Mouse (Mus musculus) MEL (cell line): Measurements from ENCODE around the gene Erc2. TPM values are rescaled to one million over a fixed set of nuclear protein-coding genes. Genes with fewer than 3 reads are reported as not detected.

Source experiments
- DNase-seq: peaks from one replicate; pipeline ENCODE4 v3.0.0; 2011; ENCODE audit warnings: low read depth, low spot score
- H3K27ac ChIP-seq: 2 replicates; pipeline ENCODE4 v1.5.1; 2012; ENCODE audit warnings: low read depth, mild to moderate bottlenecking, control low read depth, low read length, moderate library complexity; ENCODE audit not compliant: control insufficient read depth
- H3K27me3 ChIP-seq, 2 experiments: fragments of 150-350 bp in 1 of 2; sonication (generic) in 1 of 2; 2 replicates each; pipeline ENCODE4 v1.6.1; 2012; ENCODE audit warnings: low read length in 2 of 2, mild to moderate bottlenecking in 2 of 2, improper control_type of control experiment in 1 of 2, moderate library complexity in 1 of 2; ENCODE audit not compliant: insufficient read depth in 2 of 2, control insufficient read depth in 1 of 2
- H3K36me3 ChIP-seq, 2 experiments: 2 replicates each; pipeline ENCODE4 v1.6.1; 2012 to 2014; ENCODE audit warnings: low read length in 2 of 2, improper control_type of control experiment in 1 of 2, inconsistent platforms in 1 of 2, mild to moderate bottlenecking in 1 of 2; ENCODE audit not compliant: insufficient read depth in 2 of 2, control insufficient read depth in 1 of 2
- H3K4me1 ChIP-seq, 2 experiments: fragments of 150-350 bp in 1 of 2; sonication (generic) in 1 of 2; 2 replicates each; pipeline ENCODE4 v1.6.1; 2012; ENCODE audit warnings: low read length in 2 of 2, improper control_type of control experiment in 1 of 2, mild to moderate bottlenecking in 1 of 2; ENCODE audit not compliant: insufficient read depth in 2 of 2, control insufficient read depth in 1 of 2
- H3K4me3 ChIP-seq, 2 experiments: fragments of 150-350 bp in 1 of 2; sonication (generic) in 1 of 2; 2 replicates each; pipeline ENCODE4 v1.5.1; 2012; ENCODE audit warnings: low read depth in 2 of 2, low read length in 2 of 2, mild to moderate bottlenecking in 2 of 2, moderate library complexity in 2 of 2, control low read depth in 1 of 2, improper control_type of control experiment in 1 of 2; ENCODE audit not compliant: control insufficient read depth in 1 of 2, insufficient read depth in 1 of 2
- H3K79me2 ChIP-seq: 2 replicates; pipeline ENCODE4 v1.6.1; 2012; ENCODE audit warnings: mild to moderate bottlenecking, low read length, moderate library complexity; ENCODE audit not compliant: control insufficient read depth, poor library complexity, insufficient read depth
- H3K9ac ChIP-seq: 2 replicates; pipeline ENCODE4 v1.6.1; 2012; ENCODE audit warnings: low read depth, mild to moderate bottlenecking, control low read depth, low read length, moderate library complexity; ENCODE audit not compliant: control insufficient read depth, poor library complexity, severe bottlenecking
- H3K9me3 ChIP-seq: fragments of 150-350 bp; sonication (generic); replicated peaks from 2 replicates; pipeline ENCODE4 v1.6.1; 2012; ENCODE audit warnings: mild to moderate bottlenecking, low read length, improper control_type of control experiment, moderate library complexity; ENCODE audit not compliant: insufficient read depth
- CHD1 ChIP-seq: IDR thresholded peaks from 2 replicates; pipeline ENCODE4 v1.6.1; 2012; ENCODE audit warnings: low read depth, mild to moderate bottlenecking, inconsistent platforms, low read length, improper control_type of control experiment
- CHD2 ChIP-seq: IDR thresholded peaks from 2 replicates; pipeline ENCODE4 v1.6.1; 2011; ENCODE audit warnings: low read length, improper control_type of control experiment
- CTCF ChIP-seq, 3 experiments: IDR thresholded peaks in 2 of 3; conservative IDR thresholded peaks in 1 of 3; 2 replicates each; pipeline ENCODE4 v1.5.1; 2011 to 2012; ENCODE audit warnings: low read length in 3 of 3, low read depth in 2 of 3, mild to moderate bottlenecking in 2 of 3, improper control_type of control experiment in 1 of 3, inconsistent platforms in 1 of 3, mixed read lengths in 1 of 3, moderate library complexity in 1 of 3; ENCODE audit not compliant: control insufficient read depth in 1 of 3, insufficient read depth in 1 of 3, poor library complexity in 1 of 3, severe bottlenecking in 1 of 3
- E2F4 ChIP-seq: IDR thresholded peaks from 2 replicates; pipeline ENCODE4 v1.6.1; 2011; ENCODE audit warnings: low read depth, low read length, improper control_type of control experiment, borderline replicate concordance
- ETS1 ChIP-seq: IDR thresholded peaks from 2 replicates; pipeline ENCODE4 v1.6.1; 2012; ENCODE audit warnings: low read depth, mild to moderate bottlenecking, inconsistent platforms, low read length, improper control_type of control experiment, moderate library complexity
- HCFC1 ChIP-seq: IDR thresholded peaks from 2 replicates; pipeline ENCODE4 v1.6.1; 2012; ENCODE audit warnings: low read depth, mild to moderate bottlenecking, inconsistent platforms, low read length, improper control_type of control experiment, moderate library complexity
- MAFK ChIP-seq: IDR thresholded peaks from 2 replicates; pipeline ENCODE4 v1.6.1; 2011; ENCODE audit warnings: low read depth, mild to moderate bottlenecking, low read length, improper control_type of control experiment, borderline replicate concordance
- MAZ ChIP-seq: IDR thresholded peaks from 2 replicates; pipeline ENCODE4 v1.6.1; 2012; ENCODE audit warnings: low read depth, mild to moderate bottlenecking, inconsistent platforms, low read length, improper control_type of control experiment
- MEF2A ChIP-seq: IDR thresholded peaks from 2 replicates; pipeline ENCODE4 v1.6.1; 2014; ENCODE audit warnings: low read depth, mild to moderate bottlenecking, inconsistent platforms, low read length, improper control_type of control experiment; ENCODE audit not compliant: poor library complexity, insufficient replicate concordance, severe bottlenecking; ENCODE audit errors: extremely low read depth
- MYB ChIP-seq: IDR thresholded peaks from 2 replicates; pipeline ENCODE4 v1.6.1; 2011; ENCODE audit warnings: mild to moderate bottlenecking, low read depth, low read length, improper control_type of control experiment
- MYC ChIP-seq: IDR thresholded peaks from 2 replicates; pipeline ENCODE4 v1.6.1; 2011; ENCODE audit warnings: low read depth, mild to moderate bottlenecking, low read length, improper control_type of control experiment, moderate library complexity
- NRF1 ChIP-seq: IDR thresholded peaks from 2 replicates; pipeline ENCODE4 v1.6.1; 2014; ENCODE audit warnings: low read depth, mild to moderate bottlenecking, inconsistent platforms, low read length, improper control_type of control experiment, moderate library complexity; ENCODE audit not compliant: poor library complexity, insufficient read depth, severe bottlenecking
- POLR2A ChIP-seq, 2 experiments: IDR thresholded peaks; 2 replicates each; pipeline ENCODE4 v1.6.1; 2011 to 2012; ENCODE audit warnings: low read length in 2 of 2, mild to moderate bottlenecking in 2 of 2, control low read depth in 1 of 2, improper control_type of control experiment in 1 of 2, low read depth in 1 of 2, moderate library complexity in 1 of 2; ENCODE audit not compliant: control insufficient read depth in 1 of 2, insufficient read depth in 1 of 2, poor library complexity in 1 of 2
- POLR2AphosphoS5 ChIP-seq: IDR thresholded peaks from 2 replicates; pipeline ENCODE4 v1.6.1; 2012; ENCODE audit warnings: low read depth, borderline replicate concordance, mild to moderate bottlenecking, inconsistent platforms, low read length, moderate library complexity, mixed read lengths
- RAD21 ChIP-seq: IDR thresholded peaks from 2 replicates; pipeline ENCODE4 v1.6.1; 2011; ENCODE audit warnings: mild to moderate bottlenecking, low read depth, low read length, improper control_type of control experiment
- TBP ChIP-seq: IDR thresholded peaks from 2 replicates; pipeline ENCODE4 v1.8.0; 2011; ENCODE audit warnings: low read depth, low read length, improper control_type of control experiment
- UBTF ChIP-seq: IDR thresholded peaks from 2 replicates; pipeline ENCODE4 v1.6.1; 2012; ENCODE audit warnings: low read depth, mild to moderate bottlenecking, inconsistent platforms, low read length, improper control_type of control experiment, moderate library complexity, borderline replicate concordance; ENCODE audit not compliant: insufficient read depth
- USF1 ChIP-seq: IDR thresholded peaks from 2 replicates; pipeline ENCODE4 v1.6.1; 2014; ENCODE audit warnings: low read depth, mild to moderate bottlenecking, inconsistent platforms, low read length, improper control_type of control experiment, moderate library complexity
- USF2 ChIP-seq, 2 experiments: IDR thresholded peaks; 2 replicates each; pipeline ENCODE4 v1.6.1; 2011 to 2012; ENCODE audit warnings: improper control_type of control experiment in 2 of 2, low read length in 2 of 2, borderline replicate concordance in 1 of 2, inconsistent platforms in 1 of 2, low read depth in 1 of 2, mild to moderate bottlenecking in 1 of 2; ENCODE audit not compliant: insufficient read depth in 1 of 2
- ZKSCAN1 ChIP-seq: IDR thresholded peaks from 2 replicates; pipeline ENCODE4 v1.6.1; 2012; ENCODE audit warnings: low read depth, mild to moderate bottlenecking, inconsistent platforms, low read length, improper control_type of control experiment, moderate library complexity
- ZMIZ1 ChIP-seq: IDR thresholded peaks from 2 replicates; pipeline ENCODE4 v1.6.1; 2012; ENCODE audit warnings: low read depth, mild to moderate bottlenecking, inconsistent platforms, low read length, improper control_type of control experiment, moderate library complexity
- polyA plus RNA-seq, 2 experiments: library from polyadenylated mRNA; stranded (reverse) in 1 of 2; unstranded in 1 of 2; fragments of >175 nt in 1 of 2; fragments of >200 nt in 1 of 2; gene quantifications; 2 replicates each; pipeline versions ENCODE4 v1.2.1 to v1.2.4; 2012; ENCODE audit warnings: low replicate concordance in 2 of 2, low read depth in 1 of 2; ENCODE audit not compliant: insufficient read length in 2 of 2, insufficient read depth in 1 of 2, missing spikeins in 1 of 2
- total RNA-seq: library from RNA; depleted of rRNA; stranded (reverse); fragments of 300-350 nt; gene quantifications from 2 replicates; pipeline ENCODE4 v1.2.3, GENCODE M21; 2012

Erc2 gene
- total and polyA plus RNA-seq, 3 experiments = not detected

DNA sequence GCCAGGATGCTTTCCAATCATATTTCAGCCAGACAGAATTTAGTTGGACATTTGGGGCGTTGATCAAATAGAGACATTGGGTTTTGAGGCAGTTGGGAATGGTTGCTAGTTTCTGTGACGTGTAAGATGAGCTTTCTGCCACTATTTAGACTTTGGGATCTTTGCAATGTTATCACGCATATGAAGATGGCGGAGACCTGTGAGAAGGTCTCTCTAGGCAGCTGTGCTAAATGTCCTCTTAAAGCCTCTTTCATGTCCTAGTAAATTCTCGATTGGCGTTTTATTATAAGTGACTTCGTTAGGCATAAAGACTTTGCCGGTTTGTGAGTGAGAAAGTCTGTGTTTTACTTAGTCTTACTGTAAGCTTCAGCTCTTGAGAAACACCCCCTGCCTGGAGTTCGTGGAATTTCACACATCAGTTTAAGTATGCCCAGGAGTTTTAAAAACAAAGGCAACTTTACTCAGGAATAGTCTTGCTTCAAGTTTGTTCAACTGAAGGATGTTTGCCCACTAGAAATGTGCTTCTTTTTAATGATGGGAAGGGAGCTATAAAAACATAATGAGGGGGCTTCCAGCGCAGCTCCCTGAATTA lies 186.4 kb downstream of the Erc2 start:
- Histone ChIP-seq H3K79me2 (no peaks in the 10 kb centered on the region), H3K27ac (no peak overlapping the region), H3K27me3 (no peaks in the 10 kb centered on the region), H3K4me3 (no peak overlapping the region), H3K9me3 (no peaks in the 10 kb centered on the region), H3K4me1 (no peaks in the 10 kb centered on the region), H3K36me3 (no peaks in the 10 kb centered on the region), H3K9ac (no peak overlapping the region)
- no peak for DNase-seq
- TF ChIP-seq UBTF = no peak
- TF ChIP-seq HCFC1 = no peak
- TF ChIP-seq NRF1 = no peak
- no peak for TF ChIP-seq TBP
- TF ChIP-seq USF2 (IDR thresholded peaks at IDR 0.05; ENCODE audit: borderline replicate concordance in 1 of 2, insufficient read depth in 1 of 2, low read depth in 1 of 2, low read length in 2 of 2) = no peak
- TF ChIP-seq MAFK = no peak
- no peak for TF ChIP-seq CHD1
- TF ChIP-seq E2F4 = no peak
- no peak for TF ChIP-seq ZMIZ1
- no peak for TF ChIP-seq POLR2AphosphoS5

DNA sequence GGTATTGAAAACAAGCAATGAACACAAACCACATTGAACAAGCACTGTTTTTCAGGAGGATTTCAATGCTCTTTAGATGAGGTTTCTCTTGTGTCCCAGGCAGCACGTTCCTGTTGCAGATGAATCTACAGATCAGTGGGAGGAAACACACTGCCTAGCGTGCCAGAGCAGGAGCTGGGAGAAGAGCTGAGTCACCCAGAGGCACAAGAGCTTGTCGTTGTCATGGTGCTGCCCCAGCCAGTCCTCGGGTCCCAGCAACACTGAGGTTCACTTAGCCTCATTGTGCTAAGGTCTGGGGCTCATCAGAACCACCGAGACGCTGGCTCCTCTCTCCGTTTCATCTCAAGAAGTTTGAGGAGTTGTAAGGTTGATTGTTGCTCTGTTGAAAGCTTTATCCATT lies 188.6 kb downstream of the Erc2 start:
- H3K79me2 ChIP-seq = no peaks in the 10 kb centered on the region
- no peaks in the 10 kb centered on the region for H3K36me3 ChIP-seq
- H3K4me3 ChIP-seq = no peak overlapping the region
- H3K27ac ChIP-seq = no peak overlapping the region
- H3K4me1 ChIP-seq = no peaks in the 10 kb centered on the region
- TF ChIP-seq ZKSCAN1 = no peak
- TF ChIP-seq CHD1 = no peak
- TF ChIP-seq CHD2 = no peak
- no peak for TF ChIP-seq MYC
- no peak for TF ChIP-seq TBP
- no peak for TF ChIP-seq MAZ
- TF ChIP-seq USF2 (IDR thresholded peaks at IDR 0.05; ENCODE audit: borderline replicate concordance in 1 of 2, insufficient read depth in 1 of 2, low read depth in 1 of 2, low read length in 2 of 2) = no peak
- TF ChIP-seq ZMIZ1 = no peak
- no peak for TF ChIP-seq RAD21
- no peak for TF ChIP-seq POLR2A (IDR thresholded peaks at IDR 0.05; ENCODE audit: control insufficient read depth in 1 of 2, insufficient read depth in 1 of 2, low read depth in 1 of 2, low read length in 2 of 2, poor library complexity in 1 of 2)
- TF ChIP-seq USF1 = no peak
- no peak for TF ChIP-seq ETS1
- no peak for TF ChIP-seq MEF2A
- no peak for TF ChIP-seq MYB
- no peak for TF ChIP-seq CTCF (IDR thresholded peaks at IDR 0.05 in 2 of 3, conservative IDR thresholded peaks at IDR 0.05 in 1 of 3; ENCODE audit: control insufficient read depth in 1 of 3, insufficient read depth in 1 of 3, low read depth in 2 of 3, low read length in 3 of 3, poor library complexity in 1 of 3, severe bottlenecking in 1 of 3)
- TF ChIP-seq, all 39 proteins: peak for 0
- no peak for DNase-seq
- Histone ChIP-seq H3K27me3 (no peaks in the 10 kb centered on the region), H3K9ac (no peak overlapping the region), H3K9me3 (no peaks in the 10 kb centered on the region)
